Mouse (Mus musculus): Measurements from ENCODE around the gene Ccdc71. TPM values are rescaled to one million over a fixed set of nuclear protein-coding genes. Genes with fewer than 3 reads are reported as not detected.
A peak's percentile ranks its signal among the peaks of the same experiment; 100 is the strongest.

The Ccdc71 gene
- polyA plus RNA-seq, 1 experiment = 16.9 TPM

- no peaks in the 10 kb centered on the region for H3K9me3 ChIP-seq
- H3K36me3 ChIP-seq (replicated peaks; ENCODE audit: low read length) = no peaks in the 10 kb centered on the region
- TF ChIP-seq FLI1 (IDR thresholded peaks at IDR 0.05; ENCODE audit: low read length) (no peak), GATA1 (IDR thresholded peaks at IDR 0.05; ENCODE audit: borderline replicate concordance, low read length) (no peak)
- H3K4me1 ChIP-seq = peaks cover 46% of the 10 kb centered on the region
- H3K27me3 ChIP-seq (replicated peaks) = peaks cover 26% of the 10 kb centered on the region
- H3K4me3 ChIP-seq (replicated peaks) = no peak overlapping the region
Observed at GRCm38 (mm10) chr9:108445125-108445524, 15.2 kb upstream of the Ccdc71 start.

- Histone ChIP-seq H3K4me1 (peaks cover 52% of the 10 kb centered on the region), H3K36me3 (replicated peaks; ENCODE audit: low read length) (no peaks in the 10 kb centered on the region), H3K27me3 (replicated peaks) (peaks cover 39% of the 10 kb centered on the region), H3K4me3 (replicated peaks) (no peak overlapping the region), H3K9me3 (0 out of 2 replicates have a peak, but pooled peaks cover 2% of the 10 kb centered on the region)
- TF ChIP-seq FLI1 (IDR thresholded peaks at IDR 0.05; ENCODE audit: low read length) (no peak), GATA1 (IDR thresholded peaks at IDR 0.05; ENCODE audit: borderline replicate concordance, low read length) (no peak)
Observed at GRCm38 (mm10) chr9:108449860-108450259, 10.5 kb upstream of the Ccdc71 start.

DNA sequence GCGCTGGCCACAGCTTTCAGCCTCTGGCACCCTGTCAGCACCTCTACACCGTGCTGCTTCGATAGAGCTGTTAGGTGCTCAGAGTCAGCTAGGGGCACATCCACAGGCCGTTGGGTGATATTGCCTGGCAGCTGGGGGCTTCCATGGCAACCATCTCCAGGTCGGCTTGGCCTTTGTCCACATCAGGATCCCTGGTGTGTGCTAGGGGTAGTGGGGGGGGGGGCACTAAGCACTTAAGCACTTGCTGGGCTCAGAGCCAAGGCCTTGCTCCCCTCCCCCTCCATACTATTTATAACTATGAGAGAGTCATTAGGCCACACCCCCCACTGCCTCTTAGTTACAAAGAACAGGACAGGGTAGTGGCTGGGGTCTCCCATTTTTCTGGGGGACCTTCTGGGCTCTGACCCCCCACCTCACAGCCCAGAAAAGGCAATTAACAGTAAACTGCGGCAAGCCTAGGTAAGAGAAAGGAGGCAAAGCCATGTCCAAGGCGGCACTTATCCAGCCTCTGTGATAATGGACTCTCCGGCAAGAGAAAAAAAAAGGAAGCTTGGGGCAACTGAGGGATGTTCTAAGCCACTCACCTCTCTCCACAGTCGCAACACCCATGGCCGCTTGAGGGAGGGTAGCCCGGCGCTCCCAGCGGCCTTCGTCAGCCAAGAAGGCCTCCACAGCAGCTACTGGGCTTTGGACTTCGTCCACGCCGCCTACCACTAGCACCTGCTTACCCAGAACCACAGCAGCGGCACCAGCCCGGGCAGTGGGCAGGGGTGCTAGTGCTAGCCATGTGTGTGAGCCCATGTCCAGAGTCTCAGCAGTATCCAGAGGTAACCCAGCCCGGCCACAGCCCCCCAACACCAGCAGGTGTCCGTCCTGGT lies 9.8 kb upstream of the Ccdc71 start:
- H3K36me3 ChIP-seq (replicated peaks; ENCODE audit: low read length) = no peaks in the 10 kb centered on the region
- peaks cover 34% of the 10 kb centered on the region for H3K27me3 ChIP-seq (replicated peaks)
- H3K9me3 ChIP-seq = 0 out of 2 replicates have a peak, but pooled peaks cover 3% of the 10 kb centered on the region
- peaks cover 47% of the 10 kb centered on the region for H3K4me1 ChIP-seq
- H3K4me3 ChIP-seq (replicated peaks) = no peak overlapping the region
- TF ChIP-seq GATA1 (IDR thresholded peaks at IDR 0.05; ENCODE audit: borderline replicate concordance, low read length) (no peak), FLI1 (IDR thresholded peaks at IDR 0.05; ENCODE audit: low read length) (no peak)

GRCm38 (mm10) chr9:108451170-108451493 lies 9.2 kb upstream of the Ccdc71 start:
- Histone ChIP-seq H3K36me3 (replicated peaks; ENCODE audit: low read length) (no peaks in the 10 kb centered on the region), H3K4me1 (peaks cover 47% of the 10 kb centered on the region), H3K27me3 (replicated peaks) (peaks cover 31% of the 10 kb centered on the region), H3K9me3 (0 out of 2 replicates have a peak, but pooled peaks cover 3% of the 10 kb centered on the region), H3K4me3 (replicated peaks) (no peak overlapping the region)
- TF ChIP-seq GATA1 (IDR thresholded peaks at IDR 0.05; ENCODE audit: borderline replicate concordance, low read length) (no peak), FLI1 (IDR thresholded peaks at IDR 0.05; ENCODE audit: low read length) (no peak)

DNA sequence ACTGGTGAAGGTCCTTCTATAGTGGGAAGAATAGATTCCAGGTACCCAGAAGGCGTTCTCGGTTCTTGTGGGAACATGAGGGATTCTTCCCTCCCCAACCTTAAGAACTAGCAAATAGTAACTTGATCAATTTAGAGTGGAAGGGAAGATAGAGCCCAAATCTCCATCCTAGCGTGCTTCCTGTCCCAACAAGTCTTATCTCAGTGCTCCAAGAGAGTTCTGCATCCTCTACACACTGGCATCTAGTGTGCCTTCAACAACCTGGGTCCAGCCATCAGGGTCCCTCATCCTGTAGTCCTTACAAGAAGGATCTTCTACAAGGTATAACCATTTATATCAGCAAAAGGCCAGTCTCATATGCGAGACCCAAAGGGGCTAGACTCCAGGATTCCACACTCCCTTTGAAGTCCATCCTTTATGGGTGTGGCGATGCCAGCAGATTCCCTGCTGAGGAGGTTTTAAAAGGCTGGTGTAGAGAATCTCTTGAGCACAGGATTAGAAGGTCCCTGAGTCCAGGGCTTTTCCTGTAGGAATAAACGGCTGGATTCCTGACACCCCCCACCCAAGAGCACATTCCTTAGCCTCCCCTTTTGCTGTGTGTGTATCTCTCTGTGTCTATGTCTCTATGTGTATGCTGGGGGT lies 8.7 kb upstream of the Ccdc71 start:
- no peaks in the 10 kb centered on the region for H3K36me3 ChIP-seq (replicated peaks; ENCODE audit: low read length)
- 0 out of 2 replicates have a peak, but pooled peaks cover 3% of the 10 kb centered on the region for H3K9me3 ChIP-seq
- peaks cover 47% of the 10 kb centered on the region for H3K4me1 ChIP-seq
- H3K27me3 ChIP-seq (replicated peaks) = peaks cover 31% of the 10 kb centered on the region
- TF ChIP-seq FLI1 (IDR thresholded peaks at IDR 0.05; ENCODE audit: low read length) (no peak), GATA1 (IDR thresholded peaks at IDR 0.05; ENCODE audit: borderline replicate concordance, low read length) (no peak)
- H3K4me3 ChIP-seq (replicated peaks) = no peak overlapping the region

DNA sequence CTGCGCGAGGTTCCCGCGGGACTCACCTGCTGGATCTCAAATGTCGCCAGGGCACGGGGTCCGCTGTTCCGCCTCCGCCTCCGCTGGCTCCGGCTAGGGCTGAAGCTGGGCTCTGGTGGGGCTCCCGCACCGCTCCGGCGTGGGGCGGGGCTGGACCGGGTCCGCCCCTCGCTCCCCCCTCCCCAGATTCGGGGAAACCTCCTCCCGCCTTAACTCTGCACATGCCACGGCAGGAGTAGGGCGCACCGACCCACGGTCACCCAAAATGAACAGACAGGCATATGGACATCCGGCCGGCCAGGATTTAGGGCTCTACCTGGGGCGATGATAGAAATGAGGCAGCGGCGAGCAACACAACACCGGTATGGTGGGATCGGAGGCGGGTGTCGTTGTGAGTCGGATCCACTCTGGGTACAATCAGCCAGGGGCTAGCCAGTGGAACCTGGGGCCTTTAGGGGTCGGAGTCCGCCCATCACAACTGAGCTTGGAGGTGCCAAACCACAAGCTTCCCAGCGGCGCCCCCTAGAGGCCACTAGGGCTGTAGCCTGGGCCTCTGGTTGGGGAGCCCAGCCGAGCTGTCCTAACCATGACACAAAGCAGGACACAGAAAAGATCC lies 7.9 kb upstream of the Ccdc71 start:
- 0 out of 2 replicates have a peak, but pooled peaks cover 3% of the 10 kb centered on the region for H3K9me3 ChIP-seq
- peaks cover 47% of the 10 kb centered on the region for H3K4me1 ChIP-seq
- peaks cover 33% of the 10 kb centered on the region for H3K27me3 ChIP-seq (replicated peaks)
- H3K36me3 ChIP-seq (replicated peaks; ENCODE audit: low read length) = no peaks in the 10 kb centered on the region
- peak overlapping the region; percentile 91 for H3K4me3 ChIP-seq (replicated peaks)
- TF ChIP-seq GATA1 (IDR thresholded peaks at IDR 0.05; ENCODE audit: borderline replicate concordance, low read length) (no peak), FLI1 (IDR thresholded peaks at IDR 0.05; ENCODE audit: low read length) (no peak)

DNA sequence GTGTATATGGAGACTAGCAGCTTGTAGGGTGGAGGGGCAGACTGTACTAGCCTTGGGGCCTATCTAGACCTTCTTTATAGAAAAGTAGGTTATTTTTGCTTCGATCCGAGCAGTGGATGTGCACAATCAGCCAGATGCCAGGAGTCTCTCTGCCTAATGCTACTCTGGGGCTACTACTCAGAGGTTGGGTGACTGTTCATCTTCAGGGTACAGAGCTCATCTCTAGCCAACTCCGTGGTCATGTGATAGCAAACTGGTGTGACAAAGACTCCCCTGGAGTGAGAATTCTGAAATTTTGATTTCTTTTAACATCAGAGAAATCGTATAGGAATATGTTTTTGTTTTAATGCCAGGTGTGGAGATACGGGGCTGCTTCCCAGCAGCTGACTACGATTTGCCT lies 7.4 kb upstream of the Ccdc71 start:
- Histone ChIP-seq H3K27me3 (replicated peaks) (peaks cover 39% of the 10 kb centered on the region), H3K36me3 (replicated peaks; ENCODE audit: low read length) (no peaks in the 10 kb centered on the region), H3K4me3 (replicated peaks) (peak overlapping the region; percentile 91), H3K9me3 (0 out of 2 replicates have a peak, but pooled peaks cover 3% of the 10 kb centered on the region), H3K4me1 (peaks cover 47% of the 10 kb centered on the region)
- TF ChIP-seq GATA1 (IDR thresholded peaks at IDR 0.05; ENCODE audit: borderline replicate concordance, low read length) (no peak), FLI1 (IDR thresholded peaks at IDR 0.05; ENCODE audit: low read length) (no peak)

DNA sequence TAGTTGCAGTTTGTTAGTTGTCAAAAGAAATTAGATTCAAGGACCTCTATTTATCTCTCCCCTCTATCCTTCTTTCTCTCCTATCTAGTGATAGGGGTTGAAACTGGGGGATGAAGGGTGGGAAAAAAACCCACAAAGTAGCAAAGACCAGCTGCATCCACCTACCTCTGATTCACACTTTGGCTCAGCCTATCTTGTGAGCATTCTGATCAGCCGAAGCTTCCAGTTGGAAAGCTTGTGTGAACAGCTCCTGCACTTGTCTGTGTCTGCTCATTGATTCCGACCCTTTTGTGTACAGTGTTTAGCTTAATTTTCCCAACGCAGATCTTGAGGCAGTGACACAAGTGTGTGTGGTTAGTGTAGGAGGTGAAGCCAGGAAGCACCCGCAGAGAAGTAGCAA lies 6.9 kb upstream of the Ccdc71 start:
- TF ChIP-seq GATA1 (IDR thresholded peaks at IDR 0.05; ENCODE audit: borderline replicate concordance, low read length) (no peak), FLI1 (IDR thresholded peaks at IDR 0.05; ENCODE audit: low read length) (no peak)
- peaks cover 36% of the 10 kb centered on the region for H3K27me3 ChIP-seq (replicated peaks)
- H3K4me3 ChIP-seq (replicated peaks) = no peak overlapping the region
- peaks cover 47% of the 10 kb centered on the region for H3K4me1 ChIP-seq
- 0 out of 2 replicates have a peak, but pooled peaks cover 3% of the 10 kb centered on the region for H3K9me3 ChIP-seq
- H3K36me3 ChIP-seq (replicated peaks; ENCODE audit: low read length) = no peaks in the 10 kb centered on the region

DNA sequence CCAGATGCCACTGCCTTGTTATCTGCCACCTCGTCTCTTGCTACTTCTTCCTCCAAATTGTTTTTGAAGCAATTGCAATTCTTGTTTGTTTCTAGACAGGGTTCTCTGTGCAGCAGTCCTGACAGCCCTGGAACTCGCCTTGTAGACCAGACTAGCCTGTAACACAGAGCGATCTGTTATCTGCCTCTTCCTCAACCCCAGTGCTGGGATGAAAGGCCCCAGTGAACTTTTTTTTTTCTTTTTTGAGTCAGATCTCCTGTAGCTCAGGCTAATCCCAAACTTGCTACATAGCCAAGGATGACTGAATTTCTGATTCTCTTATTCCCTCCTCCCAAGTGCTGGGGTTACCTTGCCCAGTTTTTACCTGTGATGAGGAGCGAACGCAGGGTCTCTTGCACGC lies 5.9 kb upstream of the Ccdc71 start:
- H3K4me1 ChIP-seq = peaks cover 47% of the 10 kb centered on the region
- H3K4me3 ChIP-seq (replicated peaks) = no peak overlapping the region
- H3K27me3 ChIP-seq (replicated peaks) = peaks cover 34% of the 10 kb centered on the region
- H3K9me3 ChIP-seq = peaks cover 4% of the 10 kb centered on the region; the same call in 1 of the 2 replicates
- no peaks in the 10 kb centered on the region for H3K36me3 ChIP-seq (replicated peaks; ENCODE audit: low read length)
- TF ChIP-seq GATA1 (IDR thresholded peaks at IDR 0.05; ENCODE audit: borderline replicate concordance, low read length) (no peak), FLI1 (IDR thresholded peaks at IDR 0.05; ENCODE audit: low read length) (no peak)
